Mouse (Mus musculus) mesoderm, embryonic 11.5 days (tissue): ENCODE data around the gene Magi2.
"Not testable (repeated sequence)": the region's sequence is repeated elsewhere in the genome, so short reads cannot be mapped to it uniquely, and the experiment has no call there.

Experiments
- DNase-seq: peaks from one replicate; pipeline ENCODE4 v3.0.0-alpha.2; 2012; ENCODE audit warnings: low read depth, low spot score

Magi2 gene

DNA sequence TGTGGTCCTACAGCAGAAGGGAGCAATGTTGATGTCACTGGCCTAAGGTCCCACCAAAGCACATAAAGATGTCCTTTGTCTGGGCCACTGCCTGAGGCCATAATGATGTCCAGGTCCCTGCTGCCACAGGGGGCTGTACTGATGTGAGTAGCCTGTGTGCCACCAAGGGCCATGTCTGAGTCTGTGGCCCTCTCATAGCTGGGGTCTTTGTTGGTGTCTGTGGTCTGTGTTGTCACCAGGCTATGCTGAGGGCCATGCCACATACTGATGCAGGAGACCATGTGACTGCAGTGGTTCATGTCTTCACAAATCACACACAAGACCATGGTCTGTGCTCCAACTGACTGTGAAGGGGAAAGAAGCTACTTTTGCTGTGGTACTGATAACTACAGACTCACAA lies 1015.7 kb downstream of the Magi2 start:
- no peak for DNase-seq

DNA sequence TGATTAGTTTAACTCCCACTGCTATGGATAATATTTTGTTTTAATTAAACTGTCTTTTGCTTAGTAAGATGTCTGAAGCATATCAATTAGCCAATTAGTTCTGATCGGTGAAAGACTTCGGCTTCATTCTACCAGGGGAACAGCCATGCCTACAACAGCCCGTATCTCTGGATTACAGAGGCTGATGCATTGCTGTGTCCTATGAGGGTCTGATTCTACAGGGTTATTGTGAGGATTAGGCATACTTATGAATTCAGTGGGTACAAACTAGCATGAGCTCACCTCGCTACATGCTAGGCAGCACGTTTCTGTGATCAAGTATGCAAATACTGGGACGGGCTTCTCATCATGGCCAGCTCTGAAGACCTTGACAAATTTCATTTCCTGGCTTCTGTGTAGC lies 1022.5 kb downstream of the Magi2 start:
- DNase-seq, result no peak

DNA sequence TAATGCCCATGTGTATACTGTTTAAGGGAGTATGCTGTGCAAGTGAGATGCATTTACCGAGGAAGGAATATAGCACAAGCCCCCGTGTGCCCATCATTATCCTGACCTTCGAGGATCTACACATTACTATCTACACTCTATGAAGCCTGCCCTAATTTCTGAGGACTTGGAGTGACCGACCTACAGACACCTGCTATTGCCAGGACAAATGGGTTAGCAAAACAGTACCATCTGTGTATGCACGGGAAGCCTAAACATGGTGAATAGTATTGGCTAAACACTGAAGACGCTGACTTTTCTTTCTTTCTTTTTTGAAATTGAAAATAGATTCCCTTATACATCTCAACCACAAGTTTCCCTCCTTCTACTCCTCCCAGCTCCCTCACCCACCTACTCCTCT lies 1024.7 kb downstream of the Magi2 start:
- no peak for DNase-seq

DNA sequence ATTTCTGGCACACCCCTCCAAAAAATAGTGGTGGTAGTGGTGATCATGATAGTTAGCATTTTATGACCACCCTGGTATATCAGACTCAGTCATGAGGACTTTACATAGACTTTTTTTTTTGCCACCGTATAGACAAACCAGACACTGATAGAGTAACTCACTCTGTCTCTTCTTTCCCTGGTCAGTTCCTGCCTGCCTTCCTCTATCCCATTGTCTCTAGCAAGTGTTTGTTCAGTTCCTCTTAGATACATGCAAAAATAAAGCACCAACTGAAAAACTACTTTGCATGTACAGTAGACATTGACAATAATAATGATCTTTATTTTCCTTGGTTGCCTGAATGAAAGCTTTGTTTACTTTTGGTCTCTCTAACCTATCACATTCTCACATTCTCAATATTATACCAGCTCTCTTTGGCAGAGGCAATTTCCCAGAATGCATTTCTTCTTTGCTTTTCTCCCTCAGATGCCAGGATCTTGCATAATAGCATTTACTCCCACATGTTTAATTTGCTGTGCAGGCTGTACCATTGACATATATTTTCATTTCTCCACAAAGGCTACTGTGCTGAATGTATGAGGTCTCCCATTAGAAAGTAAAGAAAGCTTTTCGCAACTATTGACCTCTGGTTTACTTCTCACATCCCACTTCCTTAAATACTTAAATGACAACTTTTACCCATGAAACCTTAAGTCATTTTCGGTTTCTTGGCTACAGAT lies 1029.5 kb downstream of the Magi2 start:
- no peak for DNase-seq

DNA sequence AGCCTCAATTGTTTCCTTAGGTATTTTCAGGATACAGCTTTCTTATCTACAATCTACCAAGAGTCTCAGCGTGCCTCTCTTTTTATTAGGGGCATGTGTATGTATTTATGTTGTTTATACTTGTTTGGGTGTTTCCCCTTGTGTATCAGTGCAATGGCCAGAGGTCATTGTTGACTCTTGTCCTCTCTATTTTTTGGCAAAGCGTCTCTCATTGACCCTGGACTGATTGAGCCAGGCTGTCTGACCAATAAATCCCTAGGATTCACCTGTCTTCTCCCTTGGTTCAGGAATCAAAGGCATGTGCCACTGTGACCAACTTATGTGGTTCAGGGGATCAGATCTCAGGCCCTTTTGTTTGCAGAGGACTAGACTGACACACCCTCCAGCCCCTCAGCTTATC lies 1030.1 kb downstream of the Magi2 start:
- DNase-seq, result no peak

DNA sequence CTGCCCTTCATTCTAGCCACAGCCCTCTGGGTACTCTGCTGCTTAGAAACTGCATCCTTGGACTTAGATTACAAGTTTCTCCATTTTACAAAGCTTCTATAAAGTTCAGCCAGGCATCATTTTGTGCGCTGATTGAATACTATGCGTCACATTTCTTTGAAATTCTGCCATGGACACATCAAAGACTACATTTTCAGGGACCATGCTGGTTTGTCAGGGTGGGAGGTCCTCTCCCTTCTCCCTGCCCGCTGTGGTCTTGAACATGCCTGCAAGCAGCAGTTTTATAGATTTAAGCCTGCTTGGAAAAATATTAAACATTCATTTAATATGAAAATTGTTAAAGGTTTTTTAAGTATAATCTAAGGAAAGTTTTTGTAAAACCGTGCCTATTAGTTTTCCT lies 1030.6 kb downstream of the Magi2 start:
- DNase-seq, result no peak

DNA sequence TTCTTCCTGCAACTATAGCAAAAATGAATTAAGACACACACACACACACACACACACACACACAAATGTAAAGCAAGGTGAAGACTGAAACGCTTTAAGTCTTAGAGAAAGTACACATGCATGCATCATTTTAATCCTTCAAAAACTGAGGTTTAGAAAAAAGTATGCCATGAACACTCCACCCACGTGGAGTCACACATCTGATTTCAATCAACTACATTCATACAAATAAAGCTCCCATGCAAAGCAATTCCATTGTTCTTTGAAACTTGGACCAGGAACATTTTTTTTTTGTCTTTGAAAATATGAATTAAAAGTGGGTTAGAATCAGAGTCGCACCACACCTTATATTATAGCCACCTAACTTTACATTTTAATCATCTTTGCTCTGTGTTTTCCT lies 1032.9 kb downstream of the Magi2 start:
- DNase-seq, result no peak

DNA sequence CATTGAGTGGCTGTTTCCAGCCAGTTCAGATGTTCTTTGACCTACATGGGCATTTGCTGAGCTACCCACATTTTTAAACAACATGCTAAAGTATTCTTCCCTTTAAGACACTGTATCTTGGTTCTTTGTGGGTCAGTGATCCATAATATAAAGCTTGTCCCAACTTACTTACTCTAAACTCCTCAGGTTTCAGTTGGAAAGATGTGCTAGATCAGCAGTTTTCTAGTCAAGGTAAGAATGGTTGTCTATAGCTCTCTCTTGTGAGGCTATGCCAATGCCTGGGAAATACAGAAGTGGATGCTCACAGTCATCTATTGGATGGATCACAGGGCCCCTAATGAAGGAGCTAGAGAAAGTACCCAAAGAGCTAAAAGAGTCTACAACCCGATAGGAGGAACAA lies 1045.8 kb downstream of the Magi2 start:
- DNase-seq, result not testable (repeated sequence)

DNA sequence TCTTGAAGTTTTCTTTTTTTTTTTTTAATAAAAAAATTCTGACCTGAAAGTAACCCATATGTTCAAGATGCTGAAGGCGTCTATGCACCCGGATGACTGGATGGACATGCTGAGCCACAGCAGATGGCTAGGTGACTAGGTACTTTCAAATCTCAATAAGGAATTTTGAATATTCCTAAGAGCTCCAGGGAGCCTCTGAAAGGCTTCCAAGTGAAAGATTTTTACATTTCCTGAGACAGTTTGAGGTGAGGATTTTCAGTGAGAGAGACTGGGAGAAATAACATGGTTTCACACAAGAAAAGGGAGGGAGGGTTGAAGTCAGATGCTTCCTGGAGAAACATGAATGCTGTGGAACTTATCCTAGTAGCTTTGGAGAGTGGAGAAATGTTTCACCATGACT lies 1048.8 kb downstream of the Magi2 start:
- DNase-seq, result no peak

- no peak for DNase-seq
These were observed 1058.4 kb downstream of the Magi2 start for GRCm38 (mm10) chr5:20285080-20285840.

- peak; percentile 19 for DNase-seq
These were observed 1067.7 kb downstream of the Magi2 start for GRCm38 (mm10) chr5:20294521-20294920.

DNA sequence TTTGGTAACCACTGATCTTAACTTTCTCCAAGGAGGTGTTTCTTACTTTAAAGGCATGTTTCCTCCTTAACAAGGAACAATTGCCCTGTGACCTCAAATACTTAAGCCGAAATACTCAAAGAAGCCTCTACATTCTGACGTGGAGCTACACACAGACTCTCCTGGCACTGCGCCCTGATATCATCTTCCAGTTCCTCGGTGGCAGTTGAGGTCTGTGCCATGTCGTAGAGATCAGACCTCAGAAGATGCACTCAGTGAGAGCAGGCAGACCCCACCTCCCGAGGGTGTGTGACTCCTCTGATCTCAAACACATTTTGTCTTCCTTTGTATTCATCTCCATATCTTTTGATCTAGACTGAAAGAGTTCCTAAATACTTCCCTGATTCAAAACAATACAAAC lies 1073.0 kb downstream of the Magi2 start:
- DNase-seq, result no peak

GRCm38 (mm10) chr5:20303056-20303965 lies 1076.5 kb downstream of the Magi2 start:
- no peak for DNase-seq

GRCm38 (mm10) chr5:20320970-20321369 lies 1094.1 kb downstream of the Magi2 start:
- no peak for DNase-seq

- DNase-seq, result no peak
These were observed 1098.5 kb downstream of the Magi2 start for GRCm38 (mm10) chr5:20325290-20325689.

DNA sequence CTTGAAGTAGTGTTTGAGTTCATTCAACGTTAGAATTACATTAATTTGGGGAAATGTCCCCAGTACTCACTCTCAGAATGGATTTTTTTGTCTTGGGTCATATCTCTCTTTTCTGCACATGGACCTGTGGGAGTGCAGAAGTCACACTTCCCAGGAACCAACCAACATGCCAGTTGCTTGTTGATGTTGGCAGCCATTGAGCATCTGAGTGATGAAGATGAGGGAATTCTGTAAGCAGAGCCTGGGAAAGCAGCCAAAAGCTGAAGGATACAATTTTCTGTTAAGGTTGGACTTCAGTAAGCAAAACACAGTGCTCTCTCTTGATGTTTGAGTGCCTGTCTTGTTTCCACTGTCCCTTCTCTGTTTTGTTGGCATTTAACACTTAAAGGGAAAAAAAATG lies 1102.1 kb downstream of the Magi2 start:
- no peak for DNase-seq

- DNase-seq, result no peak
These were observed 1103.2 kb downstream of the Magi2 start for GRCm38 (mm10) chr5:20330025-20330424.

GRCm38 (mm10) chr5:20332574-20332973 lies 1105.7 kb downstream of the Magi2 start:
- DNase-seq, result no peak

DNA sequence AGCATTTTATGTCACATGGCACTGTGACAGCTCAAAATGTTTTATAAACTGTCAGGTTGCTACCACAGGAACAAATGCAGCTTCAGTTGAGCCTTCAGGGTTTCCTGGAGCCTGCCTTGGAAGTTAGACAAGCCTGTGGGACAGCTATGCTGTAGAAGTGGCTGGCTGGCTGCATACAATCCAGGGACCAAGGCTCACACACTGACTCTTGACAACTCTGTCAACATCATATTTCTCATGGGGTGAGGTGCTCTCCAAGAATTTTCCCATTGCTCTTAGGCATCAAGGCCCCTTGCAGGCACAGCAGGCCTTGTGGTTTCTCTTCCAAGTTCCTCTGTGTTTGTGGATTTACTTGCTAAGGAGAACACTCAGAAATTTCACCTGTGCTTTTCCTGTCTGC lies 1107.7 kb downstream of the Magi2 start:
- no peak for DNase-seq

DNA sequence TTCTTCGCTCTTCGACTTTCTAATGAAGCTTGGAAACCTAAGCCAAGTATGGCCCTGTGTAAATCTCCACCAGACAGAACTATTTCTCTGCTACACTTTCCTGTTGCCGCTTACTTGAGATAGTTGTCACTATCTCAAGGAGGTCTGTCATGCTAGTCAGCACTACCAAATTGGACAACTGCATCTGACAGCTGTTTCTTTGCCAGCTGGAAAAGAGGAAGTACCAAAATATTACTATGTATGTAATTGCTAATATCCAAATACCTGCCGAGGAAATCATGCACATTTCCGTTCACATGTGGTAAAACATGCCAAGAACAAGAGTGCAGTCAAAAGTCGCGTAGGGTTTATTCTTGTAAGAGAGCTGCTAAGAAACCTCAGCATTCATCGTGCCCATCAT lies 1126.1 kb downstream of the Magi2 start:
- DNase-seq, result no peak

GRCm38 (mm10) chr5:20358437-20358836 lies 1131.6 kb downstream of the Magi2 start:
- no peak for DNase-seq

DNA sequence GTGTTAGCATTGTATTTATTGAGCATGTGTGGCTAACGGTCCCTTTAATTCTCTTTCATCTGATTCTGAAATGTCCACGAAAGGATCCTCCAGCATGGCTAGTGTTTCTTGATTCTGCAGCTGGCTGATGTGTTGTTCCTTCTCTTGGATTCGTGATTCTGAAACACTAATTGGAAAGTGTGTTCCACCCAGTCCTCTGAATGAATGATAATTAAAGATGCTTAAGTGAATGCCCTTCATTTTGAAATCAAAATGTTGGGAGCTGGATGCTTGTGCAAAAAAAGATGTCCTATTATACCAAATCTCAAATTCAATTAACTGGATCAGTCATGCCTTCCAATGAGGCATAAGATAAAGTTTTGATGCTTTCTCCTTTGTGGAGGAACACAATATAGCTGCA lies 1132.2 kb downstream of the Magi2 start:
- no peak for DNase-seq
